Mouse (Mus musculus) ES-E14 (cell line): ENCODE data around the gene Mansc1. TPM values are rescaled to one million over a fixed set of nuclear protein-coding genes. Genes with fewer than 3 reads are reported as not detected.

Experiments used
- DNase-seq: peaks from one replicate; pipeline ENCODE4 v3.0.0-alpha.2; 2013; ENCODE audit warnings: low read depth, low spot score
- H3K27ac ChIP-seq: 2 replicates; pipeline ENCODE4 v1.5.1; 2012; ENCODE audit warnings: low read depth, mild to moderate bottlenecking, low read length, moderate library complexity, mixed read lengths; ENCODE audit not compliant: poor library complexity, insufficient read depth, severe bottlenecking
- H3K36me3 ChIP-seq: 2 replicates; pipeline ENCODE4 v1.6.1; 2012; ENCODE audit warnings: mild to moderate bottlenecking, low read length, moderate library complexity, mixed read lengths; ENCODE audit not compliant: control insufficient read depth, poor library complexity, insufficient read depth, severe bottlenecking
- H3K4me1 ChIP-seq, 2 experiments: fragments of 150-350 bp in 1 of 2; sonication (generic) in 1 of 2; 2 replicates each; pipeline ENCODE4 v1.6.1; 2012; ENCODE audit warnings: low read length in 2 of 2, mild to moderate bottlenecking in 1 of 2, mixed read lengths in 1 of 2; ENCODE audit not compliant: control insufficient read depth in 2 of 2, insufficient read depth in 2 of 2, poor library complexity in 1 of 2
- H3K4me3 ChIP-seq, 2 experiments: fragments of 150-350 bp in 1 of 2; sonication (generic) in 1 of 2; 2 replicates each; pipeline ENCODE4 v1.5.1; 2012; ENCODE audit warnings: low read length in 2 of 2, low read depth in 1 of 2, mild to moderate bottlenecking in 1 of 2, mixed read lengths in 1 of 2; ENCODE audit not compliant: insufficient read depth in 1 of 2, poor library complexity in 1 of 2, severe bottlenecking in 1 of 2
- H3K9ac ChIP-seq: 2 replicates; pipeline ENCODE4 v1.6.1; 2012; ENCODE audit warnings: low read depth, mild to moderate bottlenecking, low read length, mixed read lengths; ENCODE audit not compliant: poor library complexity, insufficient read depth, severe bottlenecking
- H3K9me3 ChIP-seq: fragments of 150-350 bp; sonication (generic); 2 replicates; pipeline ENCODE4 v1.6.1; 2012; ENCODE audit warnings: low read depth, mild to moderate bottlenecking, low read length; ENCODE audit not compliant: control insufficient read depth, insufficient read depth
- CHD2 ChIP-seq: IDR thresholded peaks from 2 replicates; pipeline ENCODE4 v1.6.1; 2014; ENCODE audit warnings: mild to moderate bottlenecking, low read depth, low read length, inconsistent platforms
- HCFC1 ChIP-seq: IDR thresholded peaks from 2 replicates; pipeline ENCODE4 v1.6.1; 2012; ENCODE audit warnings: low read length, inconsistent platforms, borderline replicate concordance; ENCODE audit not compliant: insufficient read depth
- MAFK ChIP-seq: IDR thresholded peaks from 2 replicates; pipeline ENCODE4 v1.6.1; 2014; ENCODE audit warnings: mild to moderate bottlenecking, low read depth, low read length, inconsistent platforms; ENCODE audit not compliant: insufficient read depth
- ZC3H11A ChIP-seq: IDR thresholded peaks from 2 replicates; pipeline ENCODE4 v1.6.1; 2012; ENCODE audit warnings: low read depth, mild to moderate bottlenecking, inconsistent platforms, low read length, borderline replicate concordance
- ZNF384 ChIP-seq: IDR thresholded peaks from 2 replicates; pipeline ENCODE4 v1.6.1; 2012; ENCODE audit warnings: low read depth, low read length, inconsistent platforms
- in situ Hi-C, 2 experiments: fragments of 600-800 bp; cut with MboI; formaldehyde crosslinking; loops; one replicate each; pipeline ENCODE4 v1.15.1; 2025; ENCODE audit warnings: low sequenced_read_pairs in 2 of 2, inconsistent platforms in 1 of 2; ENCODE audit not compliant: unreplicated experiment in 2 of 2
- total RNA-seq: library from RNA; depleted of rRNA; stranded (reverse); fragments of 300-350 nt; gene quantifications from 2 replicates; pipeline ENCODE4 v1.2.3, GENCODE M21; 2012

The Mansc1 gene
- total RNA-seq, 1 experiment = 0.58 TPM

GRCm38 (mm10) chr6:134601766-134602165 is 30.5 kb downstream of the Mansc1 start:
- no peak overlapping the region for H3K4me3 ChIP-seq
- no peaks in the 10 kb centered on the region for H3K9me3 ChIP-seq
- no peak overlapping the region for H3K27ac ChIP-seq
- H3K36me3 ChIP-seq = no peaks in the 10 kb centered on the region
- 0 out of 4 replicates have a peak, but pooled peaks cover 0 to 2% of the 10 kb centered on the region in 2 experiments for H3K4me1 ChIP-seq
- DNase-seq = no peak
- no peak for TF ChIP-seq ZNF384
- no peak for TF ChIP-seq HCFC1
- TF ChIP-seq ZC3H11A = no peak
- no peak overlapping the region for H3K9ac ChIP-seq
- in situ Hi-C loops = loop anchor here in 1 of 2 experiments (25.0 kb wide), 1 partner anchor 164 kb away; no protein-coding TSS in a partner anchor

GRCm38 (mm10) chr6:134601130-134601529 is 31.2 kb downstream of the Mansc1 start:
- DNase-seq = no peak
- Histone ChIP-seq H3K4me3 (no peak overlapping the region), H3K27ac (no peak overlapping the region)

GRCm38 (mm10) chr6:134599239-134599638 is 33.0 kb downstream of the Mansc1 start:
- in situ Hi-C loops = no loop called here
- Histone ChIP-seq H3K9ac (no peak overlapping the region), H3K4me1 (peaks cover 0 to 6% of the 10 kb centered on the region in 2 experiments; a peak in 1 of 4 replicates), H3K4me3 (no peak overlapping the region), H3K36me3 (no peaks in the 10 kb centered on the region), H3K27ac (no peak overlapping the region), H3K9me3 (no peaks in the 10 kb centered on the region)
- no peak for DNase-seq
- TF ChIP-seq ZC3H11A (no peak), MAFK (no peak), ZNF384 (no peak), CHD2 (no peak), HCFC1 (no peak)

More at GRCm38 (mm10) chr6:134601130-134601529, 31.2 kb downstream of the Mansc1 start:
- Histone ChIP-seq H3K36me3 (no peaks in the 10 kb centered on the region), H3K4me1 (no peaks in the 10 kb centered on the region), H3K9me3 (no peaks in the 10 kb centered on the region), H3K9ac (no peak overlapping the region)
- no peak for TF ChIP-seq ZNF384
- TF ChIP-seq HCFC1 = no peak
- no peak for TF ChIP-seq CHD2
- no peak for TF ChIP-seq ZC3H11A
- no peak for TF ChIP-seq MAFK
- in situ Hi-C loops = loop anchor here in 1 of 2 experiments (25.0 kb wide), 1 partner anchor 164 kb away; no protein-coding TSS in a partner anchor

- no peaks in the 10 kb centered on the region for H3K9me3 ChIP-seq
- H3K4me3 ChIP-seq = no peak overlapping the region
- H3K27ac ChIP-seq = no peak overlapping the region
- H3K4me1 ChIP-seq = peaks cover 0 to 6% of the 10 kb centered on the region in 2 experiments; a peak in 1 of 4 replicates
- no peak overlapping the region for H3K9ac ChIP-seq
- no peaks in the 10 kb centered on the region for H3K36me3 ChIP-seq
- TF ChIP-seq MAFK (no peak), ZNF384 (no peak), CHD2 (no peak), ZC3H11A (no peak), HCFC1 (no peak)
- in situ Hi-C loops = no loop called here
- DNase-seq = no peak
Measured at GRCm38 (mm10) chr6:134597651-134598229, 34.5 kb downstream of the Mansc1 start.
